Mouse (Mus musculus) neural tube, embryonic 15.5 days (tissue): ENCODE data around the gene Zfp692. TPM values are rescaled to one million over a fixed set of nuclear protein-coding genes. Genes with fewer than 3 reads are reported as not detected.

Experiments used
- ATAC-seq: fragments of 200-750 bp; cut with Nextera tagmentation; 2 replicates; pipeline ENCODE4 v1.8.0; 2017; ENCODE audit warnings: mild to moderate bottlenecking, moderate TSS enrichment, moderate library complexity; ENCODE audit not compliant: low FRiP score
- H3K27ac ChIP-seq: fragments of 300-500 bp; sonication (generic); replicated peaks from 2 replicates; pipeline ENCODE4 v1.5.1; 2015; ENCODE audit warnings: mild to moderate bottlenecking, inconsistent platforms
- H3K27me3 ChIP-seq: fragments of 300-500 bp; sonication (generic); replicated peaks from 2 replicates; pipeline ENCODE4 v1.6.1; 2015; ENCODE audit warnings: inconsistent platforms
- H3K36me3 ChIP-seq: fragments of 300-500 bp; sonication (generic); 2 replicates; pipeline ENCODE4 v1.6.1; 2015; ENCODE audit warnings: inconsistent platforms
- H3K4me1 ChIP-seq: fragments of 300-500 bp; sonication (generic); 2 replicates; pipeline ENCODE4 v1.6.1; 2015; ENCODE audit warnings: inconsistent platforms
- H3K4me2 ChIP-seq: fragments of 300-500 bp; sonication (generic); 2 replicates; pipeline ENCODE4 v1.6.1; 2015; ENCODE audit warnings: inconsistent platforms, mild to moderate bottlenecking, moderate library complexity
- H3K4me3 ChIP-seq: fragments of 300-500 bp; sonication (generic); replicated peaks from 2 replicates; pipeline ENCODE4 v1.5.1; 2015; ENCODE audit warnings: mild to moderate bottlenecking, inconsistent platforms
- H3K9ac ChIP-seq: fragments of 300-500 bp; sonication (generic); replicated peaks from 2 replicates; pipeline ENCODE4 v1.6.1; 2015; ENCODE audit warnings: mild to moderate bottlenecking, inconsistent platforms
- H3K9me3 ChIP-seq: fragments of 300-500 bp; sonication (generic); replicated peaks from 2 replicates; pipeline ENCODE4 v1.6.1; 2016; ENCODE audit warnings: inconsistent platforms
- WGBS: fragments of 180-500 bp; shearing (Covaris S2); methylation state at CpG from one replicate; pipeline ENCODE4 v1.1.7; 2015; ENCODE audit warnings: mixed read lengths; 5-methylcytosine and 5-hydroxymethylcytosine counted together
- polyA plus RNA-seq: library from polyadenylated mRNA; unstranded; fragments of >200 nt; fragmentation: Nextera tagmentation; extraction: Ambion mirVana; gene quantifications from 2 replicates; pipeline ENCODE4 v1.2.1, GENCODE M21; 2015

The Zfp692 gene
- polyA plus RNA-seq, 1 experiment from 2014 or later = 33.3 TPM

DNA sequence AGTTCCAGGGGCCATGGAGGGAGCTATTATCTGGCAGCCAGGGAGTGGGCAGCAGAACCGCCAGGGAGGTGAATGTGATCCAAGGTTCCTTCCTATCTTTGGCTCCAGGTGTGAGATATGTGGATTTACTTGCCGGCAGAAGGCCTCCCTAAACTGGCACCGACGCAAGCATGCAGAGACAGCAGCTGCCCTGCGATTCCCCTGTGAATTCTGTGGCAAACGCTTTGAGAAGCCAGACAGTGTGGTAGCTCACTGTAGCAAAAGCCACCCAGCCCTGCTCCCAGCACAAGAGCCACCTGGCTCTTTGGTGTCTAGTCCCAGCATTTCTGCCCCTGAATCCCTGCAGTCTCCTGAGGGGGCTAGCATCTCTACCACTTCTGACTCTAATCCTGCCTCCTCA is 7.2 kb downstream of the Zfp692 start:
- Histone ChIP-seq H3K27ac (no peak overlapping the region), H3K4me2 (no peak overlapping the region), H3K27me3 (no peaks in the 10 kb centered on the region), H3K4me3 (no peak overlapping the region), H3K9me3 (no peaks in the 10 kb centered on the region), H3K9ac (no peak overlapping the region), H3K36me3 (peaks cover 58% of the 10 kb centered on the region), H3K4me1 (0 out of 2 replicates have a peak, but pooled peaks cover 3% of the 10 kb centered on the region)
- ATAC-seq = no peak
- WGBS = 60% methylated on average over 6 of the region's 6 CpGs

DNA sequence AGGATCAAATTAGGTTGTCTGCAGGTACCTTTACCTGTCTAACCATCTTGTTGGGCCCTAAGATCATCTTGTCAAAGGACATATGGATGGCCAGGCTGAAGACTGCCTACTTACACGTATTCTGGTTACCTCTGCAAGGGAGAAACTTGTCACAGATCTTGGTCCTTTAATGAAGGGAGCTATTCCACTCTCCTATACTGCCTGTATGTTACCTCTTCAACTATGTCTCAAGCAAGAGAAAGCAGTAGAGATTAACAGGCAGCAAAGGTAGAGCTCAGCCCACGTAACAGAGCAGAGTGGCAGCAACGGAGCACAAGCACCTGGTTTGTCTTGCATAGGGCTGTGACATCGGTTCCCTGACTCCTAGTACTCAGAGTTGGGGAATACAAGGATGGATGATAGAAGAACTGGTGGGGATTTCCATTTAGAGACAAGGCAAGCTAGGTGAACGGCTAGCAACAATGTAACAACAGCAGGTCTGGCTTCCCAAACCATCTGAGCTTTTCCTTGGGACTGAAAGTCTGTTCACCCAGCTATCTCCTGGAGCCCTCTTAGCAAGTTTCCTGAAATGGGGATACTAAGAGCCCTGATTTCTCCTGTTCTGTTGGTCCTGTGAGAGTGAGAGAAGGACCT is 8.8 kb downstream of the Zfp692 start:
- Histone ChIP-seq H3K9me3 (no peaks in the 10 kb centered on the region), H3K27ac (no peak overlapping the region), H3K4me1 (0 out of 2 replicates have a peak, but pooled peaks cover 3% of the 10 kb centered on the region), H3K27me3 (no peaks in the 10 kb centered on the region), H3K9ac (no peak overlapping the region), H3K4me3 (no peak overlapping the region), H3K4me2 (no peak overlapping the region), H3K36me3 (peaks cover 57% of the 10 kb centered on the region)
- 93% methylated on average over 5 of the region's 5 CpGs for WGBS
- no peak for ATAC-seq

DNA sequence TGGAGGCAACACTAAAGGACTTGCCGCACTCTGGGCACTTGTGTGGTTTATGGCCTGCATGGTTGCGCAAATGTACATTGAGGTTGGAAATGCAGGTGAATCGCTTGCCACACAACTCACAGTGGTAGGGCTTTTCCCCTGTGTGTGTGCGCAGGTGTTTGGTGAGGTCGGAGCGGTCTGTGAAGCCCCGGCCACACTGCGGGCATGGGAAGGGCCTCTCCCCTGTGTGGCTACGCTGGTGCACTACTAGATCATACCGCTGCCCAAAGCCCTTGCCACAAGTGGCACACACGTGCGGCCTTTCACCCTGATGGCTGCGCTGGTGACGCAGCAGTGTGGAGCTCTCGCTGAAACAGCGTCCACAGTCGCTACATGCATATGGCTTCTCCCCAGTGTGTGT is 9.5 kb downstream of the Zfp692 start:
- no peak for ATAC-seq
- Histone ChIP-seq H3K27me3 (no peaks in the 10 kb centered on the region), H3K36me3 (peaks cover 56% of the 10 kb centered on the region), H3K4me3 (no peak overlapping the region), H3K9me3 (no peaks in the 10 kb centered on the region), H3K27ac (no peak overlapping the region), H3K4me2 (no peak overlapping the region), H3K9ac (no peak overlapping the region), H3K4me1 (peaks cover 3% of the 10 kb centered on the region; the same call in 1 of the 2 replicates)
- WGBS = 85% methylated on average over 17 of the region's 17 CpGs

DNA sequence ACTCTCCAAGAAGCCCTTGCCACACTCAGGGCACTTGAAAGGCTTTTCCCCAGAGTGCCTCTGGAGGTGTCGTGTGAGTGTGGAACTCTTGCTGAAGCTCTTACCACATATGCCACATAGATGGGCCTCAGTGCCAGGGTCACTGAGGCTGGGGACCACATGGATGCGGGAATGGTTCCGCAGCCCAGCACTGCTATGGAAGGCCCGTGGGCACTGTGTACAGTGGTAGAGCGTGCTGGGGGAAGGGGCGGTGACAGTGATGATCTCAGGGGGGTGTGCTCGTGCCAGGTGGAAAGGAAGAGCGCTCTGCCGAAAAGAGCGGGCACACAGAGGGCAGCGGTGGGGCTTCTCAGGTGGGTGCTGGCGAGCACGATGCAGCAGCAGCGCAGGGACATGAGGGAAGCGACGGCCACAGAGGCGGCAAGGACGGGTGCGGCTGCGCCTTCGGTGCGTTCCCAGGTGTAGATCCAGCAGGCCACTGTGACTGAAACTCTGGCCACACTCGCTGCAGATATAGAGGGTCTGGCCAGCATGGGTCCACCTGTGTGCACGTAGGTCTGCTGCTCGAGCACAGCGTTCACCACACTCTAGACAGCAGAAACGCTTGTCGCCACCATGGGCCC is 10.0 kb downstream of the Zfp692 start:
- Histone ChIP-seq H3K4me3 (no peak overlapping the region), H3K27ac (no peak overlapping the region), H3K9me3 (no peaks in the 10 kb centered on the region), H3K4me1 (peaks cover 8% of the 10 kb centered on the region), H3K27me3 (no peaks in the 10 kb centered on the region), H3K4me2 (no peak overlapping the region), H3K9ac (no peak overlapping the region), H3K36me3 (peaks cover 51% of the 10 kb centered on the region)
- peak; percentile 37; the same call in 1 of the 2 replicates for ATAC-seq
- WGBS = 71% methylated on average over 28 of the region's 28 CpGs

DNA sequence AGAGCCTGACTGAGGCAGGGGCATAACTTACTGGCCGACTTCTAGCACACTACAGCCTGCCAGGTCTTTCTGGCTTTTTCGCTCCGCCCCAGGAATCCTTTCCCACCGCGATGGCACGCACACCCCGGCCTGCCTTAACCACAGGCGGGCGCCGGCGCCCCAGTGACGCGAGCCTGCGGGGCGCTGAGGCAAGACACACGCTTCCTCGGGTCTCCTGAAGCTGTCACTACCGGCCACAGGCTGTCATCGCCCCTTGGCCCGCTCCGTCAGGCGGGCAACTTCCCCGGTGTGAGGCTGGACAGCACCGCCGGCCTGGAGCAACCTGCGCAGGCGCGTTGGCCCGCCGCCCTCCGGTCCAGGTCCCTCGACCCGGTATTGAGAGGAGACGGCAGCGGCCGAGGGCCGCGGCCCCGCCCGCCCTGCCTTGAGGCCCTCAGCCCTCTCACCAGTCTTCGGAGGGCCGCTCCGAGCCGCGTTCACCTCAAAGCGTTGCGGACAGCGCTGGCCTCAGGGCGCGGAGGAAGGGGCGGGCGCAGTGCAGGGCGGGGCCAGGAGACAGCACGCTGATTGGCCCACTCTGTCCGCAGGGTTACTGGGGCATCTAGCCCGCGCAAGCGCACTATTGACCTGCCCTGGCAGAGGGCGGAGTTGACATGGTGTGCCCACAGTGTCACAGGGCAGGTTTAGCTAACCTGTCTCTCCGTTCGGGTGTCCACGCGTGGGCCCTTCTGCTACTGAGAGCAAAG is 16.1 kb downstream of the Zfp692 start:
- peak overlapping the region; percentile 89 for H3K9ac ChIP-seq
- H3K4me2 ChIP-seq = peak overlapping the region; percentile 78
- H3K4me1 ChIP-seq = peaks cover 20% of the 10 kb centered on the region
- peak overlapping the region; percentile 98 for H3K27ac ChIP-seq
- peaks cover 28% of the 10 kb centered on the region for H3K36me3 ChIP-seq
- peak; percentile 98 for ATAC-seq
- H3K9me3 ChIP-seq = no peaks in the 10 kb centered on the region
- no peaks in the 10 kb centered on the region for H3K27me3 ChIP-seq
- peak overlapping the region; percentile 88 for H3K4me3 ChIP-seq
- under 1% methylated on average over 63 of the region's 63 CpGs for WGBS

DNA sequence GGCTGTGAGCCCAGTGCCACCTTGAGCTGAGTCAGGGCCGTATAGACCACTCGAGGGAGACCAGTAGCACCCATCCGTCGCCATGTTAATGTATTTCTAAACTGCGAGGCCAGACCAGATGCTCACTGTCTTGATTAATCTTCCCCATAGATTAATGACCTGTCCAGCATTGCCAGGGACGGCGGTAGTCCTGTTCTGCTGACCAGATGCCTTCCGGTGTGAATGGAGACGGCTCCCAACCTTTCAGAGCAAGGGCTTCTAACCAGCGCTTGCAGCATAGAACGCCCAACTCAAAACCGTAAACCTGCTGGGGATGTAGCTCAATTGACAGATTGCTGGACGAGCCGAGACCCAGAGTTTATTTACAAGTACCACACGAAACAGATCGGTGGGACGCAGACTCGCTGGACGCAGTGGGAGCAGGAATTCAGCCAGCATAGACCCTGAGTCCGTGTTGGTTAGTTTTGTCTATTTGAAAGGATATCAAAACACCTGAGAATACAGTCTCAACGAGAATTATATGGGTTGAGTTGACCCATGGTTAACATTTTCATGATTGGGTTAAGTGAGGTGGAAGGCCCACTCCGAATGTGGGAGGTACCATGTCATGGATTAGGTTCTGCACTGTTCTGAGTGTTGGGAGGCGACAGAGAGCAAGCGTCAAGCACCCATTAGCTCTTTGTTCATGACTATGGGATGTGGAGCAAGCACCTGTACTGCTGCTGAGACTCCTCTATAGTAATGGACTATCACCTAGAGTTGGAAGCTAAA is 16.9 kb downstream of the Zfp692 start:
- H3K27ac ChIP-seq = peak overlapping the region; percentile 98
- H3K27me3 ChIP-seq = no peaks in the 10 kb centered on the region
- peaks cover 20% of the 10 kb centered on the region for H3K36me3 ChIP-seq
- H3K4me3 ChIP-seq = peak overlapping the region; percentile 88
- 8% methylated on average over 24 of the region's 24 CpGs for WGBS
- H3K4me1 ChIP-seq = peaks cover 25% of the 10 kb centered on the region
- H3K9ac ChIP-seq = peak overlapping the region; percentile 89
- H3K9me3 ChIP-seq = no peaks in the 10 kb centered on the region
- ATAC-seq = peak; percentile 22; the same call in 1 of the 2 replicates
- H3K4me2 ChIP-seq = peak overlapping the region; percentile 78

DNA sequence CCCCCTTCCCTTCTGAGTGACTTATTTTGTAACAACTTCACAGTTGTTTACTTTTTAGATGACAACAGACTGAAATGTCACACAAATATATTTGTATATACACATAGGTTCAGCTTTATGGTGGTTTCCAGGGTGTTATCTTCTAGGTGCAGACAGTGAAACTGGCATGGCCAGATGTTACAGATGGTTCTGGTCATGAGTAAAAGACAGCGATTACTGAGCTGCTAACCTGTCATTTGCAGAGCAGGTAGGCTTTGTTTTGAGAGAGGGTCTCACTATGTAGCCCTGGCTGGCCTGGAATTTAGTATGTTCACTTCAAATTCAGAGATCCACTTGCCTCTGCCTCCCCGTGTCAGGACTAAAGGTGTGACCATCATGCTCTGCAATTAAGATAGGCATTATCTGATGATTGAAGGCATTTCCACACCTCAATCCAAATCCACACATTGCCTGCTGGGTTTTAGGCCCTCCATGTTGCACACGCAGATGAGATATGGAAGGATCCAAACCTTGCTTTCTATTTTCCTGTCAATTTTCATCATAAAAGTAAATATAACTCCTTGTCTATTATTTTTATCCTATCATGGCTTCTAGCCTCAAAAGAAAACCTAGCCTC is 17.9 kb downstream of the Zfp692 start:
- 90% methylated on average over 3 of the region's 3 CpGs for WGBS
- Histone ChIP-seq H3K9me3 (no peaks in the 10 kb centered on the region), H3K9ac (no peak overlapping the region), H3K4me2 (no peak overlapping the region), H3K27me3 (no peaks in the 10 kb centered on the region), H3K4me1 (peaks cover 34% of the 10 kb centered on the region), H3K36me3 (peaks cover 13% of the 10 kb centered on the region), H3K4me3 (no peak overlapping the region), H3K27ac (no peak overlapping the region)
- no peak for ATAC-seq

DNA sequence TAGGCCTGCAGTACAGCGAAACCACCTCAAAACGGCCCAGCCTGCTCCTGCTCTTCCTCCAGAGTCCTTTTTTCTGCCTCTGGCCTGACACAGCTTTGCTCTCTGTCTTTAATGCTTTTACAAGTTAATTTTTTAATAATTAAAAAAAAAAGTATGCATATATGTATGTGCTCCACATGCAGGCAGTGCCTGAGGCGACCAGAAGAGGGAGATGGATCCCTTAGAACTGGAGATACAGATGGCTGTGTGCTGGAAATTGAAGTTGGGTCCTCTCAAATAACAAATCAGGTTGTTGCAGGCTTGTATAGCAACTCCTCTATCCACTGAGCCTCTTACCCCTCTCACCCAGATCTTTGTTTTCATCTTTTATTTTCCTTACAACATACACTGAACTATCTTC is 19.9 kb downstream of the Zfp692 start:
- Histone ChIP-seq H3K9ac (no peak overlapping the region), H3K36me3 (peaks cover 13% of the 10 kb centered on the region), H3K4me2 (no peak overlapping the region), H3K27ac (no peak overlapping the region), H3K4me1 (peaks cover 38% of the 10 kb centered on the region), H3K9me3 (no peaks in the 10 kb centered on the region), H3K4me3 (no peak overlapping the region), H3K27me3 (no peaks in the 10 kb centered on the region)
- ATAC-seq = no peak
- WGBS = 93% methylated on average over 3 of the region's 3 CpGs

DNA sequence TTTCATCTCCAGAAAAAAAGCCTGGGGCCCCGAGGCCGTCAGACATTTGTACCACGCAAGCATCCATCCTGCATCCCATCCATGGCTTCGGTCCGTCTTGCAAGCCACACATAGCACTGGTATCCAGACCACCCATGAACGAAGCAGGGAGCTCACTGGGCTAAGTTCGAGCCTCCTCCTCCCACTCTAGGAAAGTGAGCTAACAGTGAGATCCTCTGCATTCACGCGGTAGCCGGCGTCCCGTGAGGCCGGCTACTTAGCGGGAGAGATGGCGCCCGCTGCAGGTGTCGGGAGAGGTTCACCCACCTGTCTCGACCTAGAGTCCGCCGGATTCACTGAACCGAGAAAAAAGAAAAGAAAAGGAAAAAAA is 23.0 kb downstream of the Zfp692 start:
- H3K4me1 ChIP-seq = peaks cover 54% of the 10 kb centered on the region

GRCm38 (mm10) chr11:58330276-58331148 is 23.6 kb downstream of the Zfp692 start, which contains the start of the genes Zfp672 and Sh3bp5l:
Gene Zfp672 (minus strand): TSS chr11:58330339.
Gene Sh3bp5l (plus strand): TSS chr11:58330724.
- under 1% methylated on average over 52 of the region's 52 CpGs for WGBS
- Histone ChIP-seq H3K9me3 (no peaks in the 10 kb centered on the region), H3K9ac (peak within 1 kb of the TSS; percentile 86), H3K27me3 (no peaks in the 10 kb centered on the region), H3K4me1 (peaks cover 55% of the 10 kb centered on the region), H3K4me2 (peak within 1 kb of the TSS; percentile 92), H3K36me3 (peaks cover 28% of the 10 kb centered on the region), H3K27ac (peak within 1 kb of the TSS; percentile 81), H3K4me3 (peak within 1 kb of the TSS; percentile 91)
- ATAC-seq = peak; percentile 96

More for the DNA sequence above, 23.0 kb downstream of the Zfp692 start:
- H3K9ac ChIP-seq = peak overlapping the region; percentile 86
- H3K27me3 ChIP-seq = no peaks in the 10 kb centered on the region
- ATAC-seq = peak; percentile 42
- under 1% methylated on average over 21 of the region's 21 CpGs for WGBS
- peaks cover 28% of the 10 kb centered on the region for H3K36me3 ChIP-seq
- H3K4me3 ChIP-seq = peak overlapping the region; percentile 91
- H3K9me3 ChIP-seq = no peaks in the 10 kb centered on the region
- peak overlapping the region; percentile 92 for H3K4me2 ChIP-seq
- H3K27ac ChIP-seq = peak overlapping the region; percentile 81
